Mouse (Mus musculus) heart, adult 2 months (tissue): ENCODE results near the gene Dnajb5.

Experiments used
- CTCF ChIP-seq: fragments of 200-600 bp; IDR thresholded peaks from 2 replicates; pipeline ENCODE4 v1.8.1; 2022; ENCODE audit warnings: antibody characterized with exemption, mild to moderate bottlenecking, moderate library complexity
- EP300 ChIP-seq: fragments of 200-500 bp; IDR thresholded peaks from 2 replicates; pipeline ENCODE4 v1.6.1; 2011; ENCODE audit warnings: low read depth, low read length, control low read depth; ENCODE audit not compliant: insufficient read depth
- POLR2A ChIP-seq: fragments of 200-500 bp; IDR thresholded peaks from 2 replicates; pipeline ENCODE4 v1.6.1; 2011; ENCODE audit warnings: mild to moderate bottlenecking, low read depth, low read length, control low read depth; ENCODE audit not compliant: insufficient read depth

GRCm38 (mm10) chr4:42904523-42904922 is 45.1 kb upstream of the Dnajb5 start:
- TF ChIP-seq POLR2A (no peak), CTCF (no peak), EP300 (no peak)
